Mouse (Mus musculus) heart, embryonic 16.5 days (tissue): ENCODE data around the gene Mrs2. TPM values are rescaled to one million over a fixed set of nuclear protein-coding genes. Genes with fewer than 3 reads are reported as not detected.

ENCODE experiments used
- ATAC-seq: fragments of 200-750 bp; cut with Nextera tagmentation; replicated peaks from 2 replicates; pipeline ENCODE4 v1.8.0; 2017; ENCODE audit warnings: moderate number of reproducible peaks; ENCODE audit not compliant: insufficient read depth, low FRiP score; ENCODE audit errors: extremely low read depth
- H3K27ac ChIP-seq: fragments of 300-500 bp; sonication (generic); 2 replicates; pipeline ENCODE4 v1.5.1; 2014; ENCODE audit warnings: mild to moderate bottlenecking, low read length, control low read depth, moderate library complexity
- H3K27me3 ChIP-seq: fragments of 300-500 bp; sonication (generic); 2 replicates; pipeline ENCODE4 v1.6.1; 2014; ENCODE audit warnings: low read length, mixed read lengths; ENCODE audit not compliant: control insufficient read depth, insufficient read depth
- H3K36me3 ChIP-seq: fragments of 300-500 bp; sonication (generic); 2 replicates; pipeline ENCODE4 v1.6.1; 2014; ENCODE audit not compliant: control insufficient read depth, insufficient read depth
- H3K4me1 ChIP-seq: fragments of 300-500 bp; sonication (generic); 2 replicates; pipeline ENCODE4 v1.6.1; 2014; ENCODE audit warnings: low read length, mixed read lengths; ENCODE audit not compliant: control insufficient read depth, insufficient read depth
- H3K4me2 ChIP-seq: fragments of 300-500 bp; sonication (generic); 2 replicates; pipeline ENCODE4 v1.6.1; 2014; ENCODE audit warnings: low read depth, mild to moderate bottlenecking, control low read depth, low read length
- H3K4me3 ChIP-seq: fragments of 300-500 bp; sonication (generic); 2 replicates; pipeline ENCODE4 v1.5.1; 2014; ENCODE audit warnings: mild to moderate bottlenecking, control low read depth, low read length
- H3K9ac ChIP-seq: fragments of 300-500 bp; sonication (generic); 2 replicates; pipeline ENCODE4 v1.6.1; 2014; ENCODE audit warnings: low read length, control low read depth
- H3K9me3 ChIP-seq: fragments of 300-500 bp; sonication (generic); replicated peaks from 2 replicates; pipeline ENCODE4 v1.6.1; 2016; ENCODE audit warnings: low read length; ENCODE audit not compliant: control insufficient read depth
- WGBS: fragments of 180-500 bp; shearing (Covaris S2); extraction: QIAGEN DNeasy Blood & Tissue Kit; methylation state at CpG from one replicate; pipeline ENCODE4 v1.1.7; 2014; 5-methylcytosine and 5-hydroxymethylcytosine counted together
- polyA plus RNA-seq: library from polyadenylated mRNA; unstranded; fragments of >200 nt; fragmentation: Nextera tagmentation; extraction: Ambion mirVana; gene quantifications from 2 replicates; pipeline ENCODE4 v1.2.1, GENCODE M21; 2015

Mrs2 gene
- polyA plus RNA-seq = 15.8 and 18.6 TPM in 2 replicates

- H3K9ac ChIP-seq = peak within 1 kb of the TSS; percentile 93
- peaks cover 6% of the 10 kb centered on the region for H3K36me3 ChIP-seq
- peak within 1 kb of the TSS; percentile 88 for H3K27ac ChIP-seq
- 1% methylated on average over 84 of the region's 84 CpGs for WGBS
- ATAC-seq = peak; percentile 96
- H3K4me1 ChIP-seq = peaks cover 15% of the 10 kb centered on the region
- H3K27me3 ChIP-seq = no peaks in the 10 kb centered on the region
- peak within 1 kb of the TSS; percentile 82 for H3K4me3 ChIP-seq
- peak within 1 kb of the TSS; percentile 73 for H3K4me2 ChIP-seq
- H3K9me3 ChIP-seq = no peaks in the 10 kb centered on the region
Observed at GRCm38 (mm10) chr13:25019793-25020539, at the start of gene Mrs2. Mrs2 (minus strand) TSS chr13:25020379.

GRCm38 (mm10) chr13:25069765-25070164 is 49.6 kb upstream of the Mrs2 start:
- Histone ChIP-seq H3K4me1 (no peaks in the 10 kb centered on the region), H3K4me3 (no peak overlapping the region), H3K4me2 (no peak overlapping the region), H3K27me3 (no peaks in the 10 kb centered on the region), H3K9ac (no peak overlapping the region), H3K27ac (no peak overlapping the region), H3K9me3 (no peaks in the 10 kb centered on the region), H3K36me3 (no peaks in the 10 kb centered on the region)
- no peak for ATAC-seq
- WGBS = 80% methylated on average over 4 of the region's 4 CpGs

GRCm38 (mm10) chr13:25067183-25067582 is 47.0 kb upstream of the Mrs2 start:
- no peaks in the 10 kb centered on the region for H3K36me3 ChIP-seq
- no peak overlapping the region for H3K27ac ChIP-seq
- H3K9me3 ChIP-seq = no peaks in the 10 kb centered on the region
- H3K9ac ChIP-seq = no peak overlapping the region
- no peak overlapping the region for H3K4me3 ChIP-seq
- H3K4me2 ChIP-seq = no peak overlapping the region
- no peak for ATAC-seq
- H3K4me1 ChIP-seq = no peaks in the 10 kb centered on the region
- no peaks in the 10 kb centered on the region for H3K27me3 ChIP-seq
- 83% methylated on average over 4 of the region's 4 CpGs for WGBS

GRCm38 (mm10) chr13:25066659-25067058 is 46.5 kb upstream of the Mrs2 start:
- Histone ChIP-seq H3K27ac (no peak overlapping the region), H3K4me2 (no peak overlapping the region), H3K4me1 (no peaks in the 10 kb centered on the region), H3K9ac (no peak overlapping the region), H3K9me3 (no peaks in the 10 kb centered on the region), H3K27me3 (no peaks in the 10 kb centered on the region), H3K36me3 (no peaks in the 10 kb centered on the region), H3K4me3 (no peak overlapping the region)
- WGBS = 96% methylated on average over 2 of the region's 2 CpGs
- ATAC-seq = no peak

- peaks cover 15% of the 10 kb centered on the region for H3K27me3 ChIP-seq
- peak within 1 kb of the TSS; percentile 63 for H3K4me3 ChIP-seq
- WGBS = 5% methylated on average over 63 of the region's 63 CpGs
- 0 out of 2 replicates have a peak, but pooled peaks cover 2% of the 10 kb centered on the region for H3K9me3 ChIP-seq
- peaks cover 6% of the 10 kb centered on the region; the same call in 1 of the 2 replicates for H3K4me1 ChIP-seq
- peak within 1 kb of the TSS; percentile 48 for H3K9ac ChIP-seq
- H3K36me3 ChIP-seq = no peaks in the 10 kb centered on the region
- H3K4me2 ChIP-seq = peak within 1 kb of the TSS; percentile 97
- H3K27ac ChIP-seq = no peak within 1 kb of the TSS
- ATAC-seq = peak; percentile 37; the same call in 1 of the 2 replicates
Observed at GRCm38 (mm10) chr13:25055873-25056667, 35.9 kb upstream of the Mrs2 start, which contains the start of gene Dcdc2a. Dcdc2a (plus strand) TSS chr13:25056004.

- H3K9ac ChIP-seq = peak overlapping the region; percentile 48
- H3K4me2 ChIP-seq = peak overlapping the region; percentile 97
- peaks cover 6% of the 10 kb centered on the region; the same call in 1 of the 2 replicates for H3K4me1 ChIP-seq
- no peak overlapping the region for H3K27ac ChIP-seq
- H3K4me3 ChIP-seq = peak overlapping the region; percentile 63
- under 1% methylated on average over 33 of the region's 35 CpGs for WGBS
- H3K27me3 ChIP-seq = peaks cover 15% of the 10 kb centered on the region
- ATAC-seq = peak; percentile 45; the same call in 1 of the 2 replicates
- peaks cover 3% of the 10 kb centered on the region; the same call in 1 of the 2 replicates for H3K9me3 ChIP-seq
- no peaks in the 10 kb centered on the region for H3K36me3 ChIP-seq
Observed at GRCm38 (mm10) chr13:25055111-25055554, 35.0 kb upstream of the Mrs2 start.

GRCm38 (mm10) chr13:25052671-25053070 is 32.5 kb upstream of the Mrs2 start:
- H3K9ac ChIP-seq = no peak overlapping the region
- 79% methylated on average over 5 of the region's 5 CpGs for whole genome bisulfite sequencing
- no peak for ATAC-seq
- peaks cover 6% of the 10 kb centered on the region; the same call in 1 of the 2 replicates for H3K4me1 ChIP-seq
- no peaks in the 10 kb centered on the region for H3K36me3 ChIP-seq
- peaks cover 15% of the 10 kb centered on the region for H3K27me3 ChIP-seq
- peaks cover 7% of the 10 kb centered on the region; the same call in 1 of the 2 replicates for H3K9me3 ChIP-seq
- H3K4me2 ChIP-seq = no peak overlapping the region
- H3K27ac ChIP-seq = no peak overlapping the region
- no peak overlapping the region for H3K4me3 ChIP-seq

- WGBS = 70% methylated on average over 2 of the region's 2 CpGs
- no peak overlapping the region for H3K4me3 ChIP-seq
- no peak for ATAC-seq
- H3K27me3 ChIP-seq = no peaks in the 10 kb centered on the region
- no peaks in the 10 kb centered on the region for H3K4me1 ChIP-seq
- no peaks in the 10 kb centered on the region for H3K36me3 ChIP-seq
- H3K9ac ChIP-seq = no peak overlapping the region
- no peaks in the 10 kb centered on the region for H3K9me3 ChIP-seq
- no peak overlapping the region for H3K4me2 ChIP-seq
- no peak overlapping the region for H3K27ac ChIP-seq
Observed at GRCm38 (mm10) chr13:25039488-25039887, 19.3 kb upstream of the Mrs2 start.

- H3K4me1 ChIP-seq = peaks cover 3% of the 10 kb centered on the region; the same call in 1 of the 2 replicates
Observed at GRCm38 (mm10) chr13:25027114-25027425, 6.9 kb upstream of the Mrs2 start.

More at GRCm38 (mm10) chr13:25027114-25027425, 6.9 kb upstream of the Mrs2 start:
- Histone ChIP-seq H3K9me3 (no peaks in the 10 kb centered on the region), H3K4me2 (no peak overlapping the region), H3K27me3 (no peaks in the 10 kb centered on the region), H3K9ac (no peak overlapping the region), H3K27ac (no peak overlapping the region), H3K4me3 (no peak overlapping the region), H3K36me3 (no peaks in the 10 kb centered on the region)
- 76% methylated on average over 3 of the region's 3 CpGs for WGBS
- no peak for ATAC-seq
